Mouse (Mus musculus): Measurements from ENCODE around the gene Dnajb14.

DNA sequence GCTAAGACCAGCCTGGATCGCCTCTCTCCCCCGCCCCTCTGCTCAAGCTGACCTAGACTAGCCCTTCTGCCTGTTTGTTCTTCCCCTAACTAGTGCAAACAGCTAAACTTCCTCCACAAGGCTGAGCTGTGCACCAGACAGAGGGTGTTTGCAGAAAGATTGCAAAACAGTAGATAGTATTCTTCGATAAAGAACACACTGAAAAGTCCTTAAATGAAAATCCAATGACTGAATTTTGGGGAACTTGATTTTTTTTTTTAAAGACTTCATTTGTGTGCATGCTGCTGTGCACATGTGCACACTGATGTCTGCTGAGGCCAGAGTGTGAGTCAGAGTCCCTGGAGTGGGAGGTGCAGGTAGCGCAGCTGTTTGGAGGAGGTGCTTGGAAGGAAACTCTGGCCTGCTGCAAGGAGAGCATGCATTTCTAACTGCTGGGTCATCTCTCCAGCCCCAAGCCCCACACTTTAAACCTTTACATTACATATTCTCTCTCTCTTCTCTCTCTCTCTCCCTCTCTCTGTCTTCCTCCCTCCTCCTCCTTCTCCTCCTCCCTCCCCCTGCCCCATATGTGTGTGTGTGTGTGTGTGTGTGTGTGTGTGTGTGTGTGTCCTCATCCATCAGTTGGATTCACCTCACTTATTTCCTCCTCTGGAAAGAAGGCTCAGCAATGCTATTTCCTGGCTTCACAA, 84.9 kb downstream of the Dnajb14 start:
- TF ChIP-seq CTCF (IDR thresholded peaks at IDR 0.05; ENCODE audit: insufficient read depth, low read depth, low read length), result no peak
- no peak for TF ChIP-seq POLR2A (IDR thresholded peaks at IDR 0.05; ENCODE audit: insufficient read depth, low read depth, low read length)

Data from olfactory bulb, adult 2 months (tissue).